Mouse (Mus musculus) testis, adult 2 months (tissue): Measurements from ENCODE around the gene Klf15.

Source experiments
- CTCF ChIP-seq: fragments of 200-500 bp; IDR thresholded peaks from 2 replicates; pipeline ENCODE4 v1.5.1; 2012; ENCODE audit warnings: low read depth, mild to moderate bottlenecking, inconsistent platforms, low read length, moderate library complexity; ENCODE audit not compliant: control insufficient read depth, insufficient read depth, insufficient replicate concordance
- POLR2A ChIP-seq: fragments of 200-500 bp; IDR thresholded peaks from 2 replicates; pipeline ENCODE4 v1.6.1; 2012; ENCODE audit warnings: low read depth, mild to moderate bottlenecking, inconsistent platforms, low read length, moderate library complexity; ENCODE audit not compliant: control insufficient read depth

DNA sequence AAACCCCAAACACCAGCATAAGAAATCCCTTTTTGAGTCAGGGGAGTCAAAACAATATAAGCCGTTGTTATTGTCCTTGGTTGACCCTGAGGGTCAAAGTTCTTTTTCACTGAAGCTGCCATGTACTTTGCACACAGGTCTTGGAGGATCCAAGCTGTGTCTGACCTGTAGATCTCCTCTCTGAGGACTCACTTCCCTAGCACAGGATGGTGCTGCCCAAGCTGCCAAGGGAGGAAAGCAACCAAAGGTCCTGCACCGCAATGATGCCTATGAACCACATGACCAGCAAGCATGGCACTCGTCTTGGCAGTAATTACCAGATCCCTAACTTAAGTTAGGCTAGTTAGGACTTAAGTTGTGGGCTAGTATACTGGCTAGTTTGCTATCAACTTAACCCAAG, 37.0 kb upstream of the Klf15 start:
- no peak for TF ChIP-seq POLR2A
- TF ChIP-seq CTCF = no peak
